Mouse (Mus musculus) intestine, embryonic 16.5 days (tissue): ENCODE measurements around the gene H2-Q7. TPM values are rescaled to one million over a fixed set of nuclear protein-coding genes. Genes with fewer than 3 reads are reported as not detected.
"Not testable (repeated sequence)": the region's sequence is repeated elsewhere in the genome, so short reads cannot be mapped to it uniquely, and the experiment has no call there.

Experiments
- ATAC-seq: fragments of 200-750 bp; cut with Nextera tagmentation; 2 replicates; pipeline ENCODE4 v1.8.0; 2017; ENCODE audit warnings: moderate TSS enrichment, moderate library complexity
- H3K27ac ChIP-seq: fragments of 300-500 bp; sonication (generic); 2 replicates; pipeline ENCODE4 v1.5.1; 2014; ENCODE audit warnings: mild to moderate bottlenecking, low read length
- H3K27me3 ChIP-seq: fragments of 300-500 bp; sonication (generic); replicated peaks from 2 replicates; pipeline ENCODE4 v1.6.1; 2014; ENCODE audit warnings: low read length, control low read depth, mixed read lengths; ENCODE audit not compliant: control insufficient read depth, insufficient read depth
- H3K36me3 ChIP-seq: fragments of 300-500 bp; sonication (generic); 2 replicates; pipeline ENCODE4 v1.6.1; 2014; ENCODE audit warnings: low read length, control low read depth; ENCODE audit not compliant: control insufficient read depth, insufficient read depth
- H3K4me1 ChIP-seq: fragments of 300-500 bp; sonication (generic); 2 replicates; pipeline ENCODE4 v1.6.1; 2014; ENCODE audit warnings: low read length, control low read depth, mixed read lengths; ENCODE audit not compliant: control insufficient read depth, insufficient read depth
- H3K4me2 ChIP-seq: fragments of 300-500 bp; sonication (generic); 2 replicates; pipeline ENCODE4 v1.6.1; 2014; ENCODE audit warnings: low read depth, low read length, control low read depth
- H3K4me3 ChIP-seq: fragments of 300-500 bp; sonication (generic); 2 replicates; pipeline ENCODE4 v1.5.1; 2014; ENCODE audit warnings: mild to moderate bottlenecking, low read length
- H3K9ac ChIP-seq: fragments of 300-500 bp; sonication (generic); 2 replicates; pipeline ENCODE4 v1.6.1; 2014; ENCODE audit warnings: low read depth, low read length
- H3K9me3 ChIP-seq: fragments of 300-500 bp; sonication (generic); 2 replicates; pipeline ENCODE4 v1.6.1; 2016; ENCODE audit warnings: low read length, control low read depth; ENCODE audit not compliant: control insufficient read depth
- WGBS: fragments of 180-500 bp; shearing (Covaris S2); extraction: QIAGEN DNeasy Blood & Tissue Kit; methylation state at CpG from one replicate; pipeline ENCODE4 v1.1.7; 2014; 5-methylcytosine and 5-hydroxymethylcytosine counted together
- polyA plus RNA-seq: library from polyadenylated mRNA; unstranded; fragments of >200 nt; fragmentation: Nextera tagmentation; extraction: Ambion mirVana; gene quantifications from 2 replicates; pipeline ENCODE4 v1.2.1, GENCODE M21; 2015

Gene H2-Q7
- polyA plus RNA-seq = 5.9 and 7.3 TPM in 2 replicates

- not testable (repeated sequence) for H3K4me1 ChIP-seq, H3K36me3 ChIP-seq, H3K27me3 ChIP-seq, H3K27ac ChIP-seq, H3K9me3 ChIP-seq
- H3K9ac ChIP-seq = peak within 1 kb of the TSS; percentile 70
- 3% methylated on average over 18 of the region's 18 CpGs for WGBS
- peak; percentile 95 for ATAC-seq
- H3K4me2 ChIP-seq = peak within 1 kb of the TSS; percentile 98
- peak within 1 kb of the TSS; percentile 54 for H3K4me3 ChIP-seq
Measured at GRCm38 (mm10) chr17:35438885-35439284, at the start of gene H2-Q7. Gene H2-Q7, plus strand, starts transcription at chr17:35439155.

DNA sequence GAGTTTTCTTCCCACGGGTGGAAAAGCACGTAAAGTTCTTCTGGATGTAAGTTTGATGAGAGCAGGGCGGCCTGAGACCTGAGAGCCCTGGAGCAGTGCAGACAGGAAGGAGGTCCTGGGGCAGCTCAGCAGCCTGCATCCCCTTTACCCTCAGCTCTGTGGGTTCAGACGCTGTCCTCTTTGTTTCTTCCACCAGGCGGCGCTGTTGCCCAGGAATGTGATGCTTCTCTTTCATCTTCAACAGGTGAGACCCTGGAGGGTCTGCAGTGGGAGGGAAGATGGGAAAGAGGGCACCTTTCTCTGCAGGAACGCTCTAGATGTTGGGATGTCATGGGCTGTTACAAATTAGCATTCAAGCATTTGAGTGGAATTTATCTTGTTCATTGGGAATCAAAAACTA is 49.2 kb upstream of the H2-Q7 start:
- WGBS = 6% methylated on average over 7 of the region's 7 CpGs
- not testable (repeated sequence) for H3K4me3 ChIP-seq, H3K4me1 ChIP-seq, H3K4me2 ChIP-seq, ATAC-seq, H3K9ac ChIP-seq, H3K27ac ChIP-seq, H3K27me3 ChIP-seq, H3K36me3 ChIP-seq, H3K9me3 ChIP-seq

DNA sequence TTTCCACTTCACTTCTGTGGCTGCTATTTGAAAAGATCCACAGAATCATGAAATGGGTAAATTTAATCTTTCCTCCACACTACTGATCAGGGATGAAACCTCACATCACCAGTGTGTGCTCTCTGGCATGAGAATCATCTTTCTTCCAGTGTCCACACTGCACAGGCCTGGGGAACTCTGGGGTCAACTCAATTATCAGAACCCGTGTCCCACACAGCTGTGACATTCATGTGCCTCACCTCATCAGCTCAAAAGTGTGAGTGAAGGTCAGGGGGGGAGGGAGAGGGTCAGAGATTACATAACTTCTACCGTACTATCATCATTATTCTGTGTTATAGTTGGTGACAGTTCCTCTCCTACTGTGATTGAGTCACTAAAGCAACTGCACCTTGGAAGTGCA is 46.3 kb upstream of the H2-Q7 start:
- H3K27me3 ChIP-seq, H3K36me3 ChIP-seq, H3K4me2 ChIP-seq, H3K4me3 ChIP-seq, H3K4me1 ChIP-seq, H3K27ac ChIP-seq, ATAC-seq, H3K9ac ChIP-seq, H3K9me3 ChIP-seq: not testable (repeated sequence)
- 77% methylated on average over 2 of the region's 2 CpGs for WGBS

GRCm38 (mm10) chr17:35393864-35394800 is 44.8 kb upstream of the H2-Q7 start:
- H3K27ac ChIP-seq, H3K27me3 ChIP-seq, H3K9me3 ChIP-seq, H3K9ac ChIP-seq, H3K36me3 ChIP-seq, H3K4me1 ChIP-seq: not testable (repeated sequence)
- H3K4me2 ChIP-seq = peak overlapping the region; percentile 57
- 3% methylated on average over 47 of the region's 75 CpGs for WGBS
- peak; percentile 88 for ATAC-seq
- peak overlapping the region; percentile 14; the same call in 1 of the 2 replicates for H3K4me3 ChIP-seq

GRCm38 (mm10) chr17:35396956-35397355 is 42.0 kb upstream of the H2-Q7 start:
- 73% methylated on average over 2 of the region's 2 CpGs for WGBS
- H3K27ac ChIP-seq, H3K9ac ChIP-seq, H3K4me3 ChIP-seq, H3K9me3 ChIP-seq, ATAC-seq, H3K36me3 ChIP-seq, H3K4me2 ChIP-seq, H3K4me1 ChIP-seq, H3K27me3 ChIP-seq: not testable (repeated sequence)

DNA sequence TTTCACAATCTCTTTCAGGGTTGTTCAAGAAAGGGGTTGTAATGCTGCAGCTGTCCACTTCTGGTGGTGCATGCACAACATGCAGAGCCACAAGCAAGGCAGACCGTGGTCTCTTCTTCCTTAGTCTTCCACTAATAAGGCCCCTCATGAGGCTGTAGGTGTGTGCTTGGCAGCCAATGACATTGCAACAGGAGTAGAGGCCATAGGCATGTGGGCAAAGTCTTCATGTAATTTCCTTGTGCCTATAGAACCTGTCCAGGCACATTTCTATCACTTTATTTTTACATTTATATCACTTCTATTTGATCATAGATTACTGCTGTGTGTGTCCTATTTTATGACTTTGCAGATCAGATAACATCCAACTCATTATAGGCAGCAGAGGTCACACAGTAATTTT is 25.9 kb upstream of the H2-Q7 start:
- H3K4me3 ChIP-seq, H3K4me1 ChIP-seq, H3K9ac ChIP-seq, H3K4me2 ChIP-seq, H3K36me3 ChIP-seq, H3K27ac ChIP-seq, H3K27me3 ChIP-seq, H3K9me3 ChIP-seq: not testable (repeated sequence)
- ATAC-seq = peak; percentile 80
- no CpG with 5 or more reads among the region's 1 CpGs for WGBS

GRCm38 (mm10) chr17:35415273-35416129 is 23.5 kb upstream of the H2-Q7 start:
- not testable (repeated sequence) for H3K4me3 ChIP-seq, H3K4me1 ChIP-seq, H3K9ac ChIP-seq, H3K4me2 ChIP-seq, H3K27ac ChIP-seq, H3K36me3 ChIP-seq, H3K27me3 ChIP-seq, H3K9me3 ChIP-seq, ATAC-seq
- WGBS = 73% methylated on average over 3 of the region's 10 CpGs

DNA sequence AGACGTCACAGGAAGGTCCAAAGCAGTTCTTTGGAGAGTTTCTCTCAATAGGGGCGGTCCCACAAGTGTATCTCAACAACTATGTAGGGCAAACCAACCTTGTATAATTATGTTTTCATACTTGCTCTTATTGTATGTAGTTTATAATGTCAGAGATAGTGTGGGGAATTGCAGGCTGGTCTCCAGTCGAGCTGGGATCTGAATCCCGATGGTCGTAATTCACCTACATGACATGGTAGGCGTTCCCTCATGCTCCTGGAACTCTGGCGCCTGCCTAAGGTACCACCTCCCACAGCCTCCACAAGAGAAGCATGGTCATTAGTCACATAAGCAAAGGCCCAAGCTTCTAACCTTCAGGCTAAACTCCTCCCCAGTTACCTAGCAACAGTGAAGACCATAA is 20.2 kb upstream of the H2-Q7 start:
- no peak overlapping the region for H3K27ac ChIP-seq
- H3K36me3 ChIP-seq = no peaks in the 10 kb centered on the region
- no peaks in the 10 kb centered on the region for H3K9me3 ChIP-seq
- no peak for ATAC-seq
- no peak overlapping the region for H3K4me2 ChIP-seq
- H3K9ac ChIP-seq = no peak overlapping the region
- H3K4me3 ChIP-seq = no peak overlapping the region
- WGBS = 58% methylated on average over 7 of the region's 7 CpGs
- no peaks in the 10 kb centered on the region; the same call in 1 of the 2 replicates for H3K4me1 ChIP-seq
- no peaks in the 10 kb centered on the region for H3K27me3 ChIP-seq

DNA sequence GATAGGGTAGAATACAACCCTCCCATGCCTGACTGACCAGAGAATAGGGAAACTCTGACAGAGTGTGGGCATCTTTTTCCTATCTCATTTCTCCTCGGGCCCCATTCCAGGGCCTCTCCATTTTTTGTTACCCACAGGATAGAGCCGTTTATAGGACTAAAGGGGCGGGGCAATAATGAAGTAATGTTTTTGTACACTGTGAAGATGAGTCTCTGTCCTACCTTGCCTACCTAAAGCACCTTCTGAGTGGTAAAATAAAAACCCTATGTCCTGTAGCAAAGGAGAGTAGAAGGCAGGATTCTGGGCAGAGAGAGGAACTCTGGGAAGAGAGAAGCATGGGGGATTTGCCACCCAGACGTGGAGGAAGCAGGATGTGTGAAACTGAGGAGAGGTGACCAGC is 19.4 kb upstream of the H2-Q7 start:
- H3K9ac ChIP-seq, H3K9me3 ChIP-seq, H3K4me3 ChIP-seq, H3K27ac ChIP-seq, H3K27me3 ChIP-seq, H3K36me3 ChIP-seq, H3K4me2 ChIP-seq, H3K4me1 ChIP-seq: not testable (repeated sequence)
- 58% methylated on average over 4 of the region's 4 CpGs for WGBS
- ATAC-seq = peak; percentile 41; the same call in 1 of the 2 replicates
